Mouse (Mus musculus) frontal cortex, adult 2 months (tissue): ENCODE data around the gene Cers1. TPM values are rescaled to one million over a fixed set of nuclear protein-coding genes. Genes with fewer than 3 reads are reported as not detected.

Experiments
- DNase-seq, 2 experiments: peaks; one replicate each; pipeline ENCODE4 v3.0.0; 2022; ENCODE audit warnings: low spot score in 1 of 2; ENCODE audit errors: extremely low spot score in 1 of 2
- polyA plus RNA-seq: library from polyadenylated mRNA; depleted of rRNA; stranded (reverse); fragments of >200 nt; gene quantifications from 2 replicates; pipeline ENCODE4 v1.2.3, GENCODE M21; 2012

Cers1 gene
- polyA plus RNA-seq, 1 experiment, result 86.7 TPM

- no peak for DNase-seq
Observed at GRCm38 (mm10) chr8:70313399-70313798, 2.2 kb upstream of the Cers1 start.

- peak; percentile 91 to 93 for DNase-seq
Observed at GRCm38 (mm10) chr8:70316511-70317504, 1.2 kb downstream of the Cers1 start.

GRCm38 (mm10) chr8:70317872-70318271 is 2.3 kb downstream of the Cers1 start:
- no peak for DNase-seq

GRCm38 (mm10) chr8:70323716-70324115 is 8.1 kb downstream of the Cers1 start:
- DNase-seq, result no peak

GRCm38 (mm10) chr8:70327512-70327911 is 11.9 kb downstream of the Cers1 start:
- no peak for DNase-seq

GRCm38 (mm10) chr8:70329124-70329834 is 13.7 kb downstream of the Cers1 start, which contains the start of gene Gdf1:
Gdf1 (plus strand) TSS chr8:70329817.
- no peak for DNase-seq

GRCm38 (mm10) chr8:70329835-70330740 is 14.5 kb downstream of the Cers1 start:
- no peak for DNase-seq

GRCm38 (mm10) chr8:70330741-70331364 is 15.3 kb downstream of the Cers1 start:
- DNase-seq, result peak; percentile 61 to 71

- no peak for DNase-seq
Observed at GRCm38 (mm10) chr8:70331526-70331925, 16.0 kb downstream of the Cers1 start.

GRCm38 (mm10) chr8:70332070-70332877 is 16.7 kb downstream of the Cers1 start:
- peak in 1 of 2 experiments; percentile 72 for DNase-seq

- DNase-seq, result no peak
Observed at GRCm38 (mm10) chr8:70332878-70333202, 17.3 kb downstream of the Cers1 start.

GRCm38 (mm10) chr8:70338931-70339330 is 23.4 kb downstream of the Cers1 start:
- DNase-seq, result no peak

GRCm38 (mm10) chr8:70340659-70341058 is 25.1 kb downstream of the Cers1 start:
- no peak for DNase-seq

- DNase-seq, result no peak
Observed at GRCm38 (mm10) chr8:70342007-70342406, 26.4 kb downstream of the Cers1 start.

- DNase-seq, result no peak
Observed at GRCm38 (mm10) chr8:70343076-70343475, 27.5 kb downstream of the Cers1 start.

- peak in 1 of 2 experiments; percentile 63 for DNase-seq
Observed at GRCm38 (mm10) chr8:70343696-70344095, 28.1 kb downstream of the Cers1 start.

- no peak for DNase-seq
Observed at GRCm38 (mm10) chr8:70344279-70344678, 28.7 kb downstream of the Cers1 start.

GRCm38 (mm10) chr8:70347443-70347842 is 31.9 kb downstream of the Cers1 start:
- DNase-seq, result no peak

- DNase-seq, result no peak
Observed at GRCm38 (mm10) chr8:70347860-70348420, 32.4 kb downstream of the Cers1 start.
